Mouse (Mus musculus) embryonic facial prominence, embryonic 12.5 days (tissue): ENCODE results near the gene Gng7. TPM values are rescaled to one million over a fixed set of nuclear protein-coding genes. Genes with fewer than 3 reads are reported as not detected.
"Not testable (repeated sequence)": the region's sequence is repeated elsewhere in the genome, so short reads cannot be mapped to it uniquely, and the experiment has no call there.

Experiments
- ATAC-seq: fragments of 200-750 bp; cut with Nextera tagmentation; 2 replicates; pipeline ENCODE4 v1.8.0; 2017; ENCODE audit not compliant: insufficient number of reproducible peaks, insufficient read depth, low FRiP score, low TSS enrichment
- H3K27ac ChIP-seq: fragments of 300-500 bp; sonication (generic); 2 replicates; pipeline ENCODE4 v1.5.1; 2016; ENCODE audit warnings: mild to moderate bottlenecking
- H3K27me3 ChIP-seq: fragments of 300-500 bp; sonication (generic); 2 replicates; pipeline ENCODE4 v1.6.1; 2016; ENCODE audit warnings: mild to moderate bottlenecking, moderate library complexity
- H3K36me3 ChIP-seq: fragments of 300-500 bp; sonication (generic); 2 replicates; pipeline ENCODE4 v1.6.1; 2016; ENCODE audit warnings: mild to moderate bottlenecking
- H3K4me1 ChIP-seq: fragments of 300-500 bp; sonication (generic); 2 replicates; pipeline ENCODE4 v1.6.1; 2016
- H3K4me2 ChIP-seq: fragments of 300-500 bp; sonication (generic); replicated peaks from 2 replicates; pipeline ENCODE4 v1.6.1; 2016; ENCODE audit warnings: mild to moderate bottlenecking, moderate library complexity
- H3K4me3 ChIP-seq: fragments of 300-500 bp; sonication (generic); 2 replicates; pipeline ENCODE4 v1.5.1; 2016; ENCODE audit warnings: mild to moderate bottlenecking
- H3K9ac ChIP-seq: fragments of 300-500 bp; sonication (generic); 2 replicates; pipeline ENCODE4 v1.6.1; 2016; ENCODE audit warnings: mild to moderate bottlenecking, moderate library complexity
- H3K9me3 ChIP-seq: fragments of 300-500 bp; sonication (generic); 2 replicates; pipeline ENCODE4 v1.6.1; 2016; ENCODE audit warnings: mild to moderate bottlenecking, moderate library complexity
- WGBS: fragments of 180-500 bp; shearing (Covaris S2); methylation state at CpG from one replicate; pipeline ENCODE4 v1.1.7; 2016; 5-methylcytosine and 5-hydroxymethylcytosine counted together
- polyA plus RNA-seq: library from polyadenylated mRNA; unstranded; fragments of >200 nt; fragmentation: Nextera tagmentation; extraction: Ambion mirVana; gene quantifications from 2 replicates; pipeline ENCODE4 v1.2.1, GENCODE M21; 2016

The Gng7 gene
- polyA plus RNA-seq, 1 experiment from 2014 or later = 11.0 TPM

DNA sequence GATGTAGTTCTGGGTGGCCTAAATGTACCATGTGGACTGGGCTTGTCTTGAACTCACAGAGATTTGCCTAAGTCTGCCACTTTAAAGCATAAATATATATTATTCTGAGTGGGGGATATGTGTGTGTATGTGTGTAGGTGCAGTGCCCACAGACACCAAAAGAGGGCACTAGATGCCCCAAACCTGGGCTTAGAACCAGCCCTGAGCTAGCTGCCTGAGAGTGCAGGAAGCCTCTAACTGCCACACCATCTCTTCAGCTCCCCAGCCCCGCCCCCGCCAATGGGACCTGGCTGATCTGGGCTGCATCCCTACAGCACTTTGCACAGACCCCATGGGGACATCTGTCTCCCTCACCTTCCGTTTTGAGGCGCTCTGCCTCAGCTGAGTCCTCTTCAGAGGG lies 35.9 kb upstream of the Gng7 start:
- H3K27ac ChIP-seq = no peak overlapping the region
- no peaks in the 10 kb centered on the region for H3K9me3 ChIP-seq
- H3K4me2 ChIP-seq = no peak overlapping the region
- H3K27me3 ChIP-seq = no peaks in the 10 kb centered on the region
- 86% methylated on average over 4 of the region's 4 CpGs for WGBS
- peaks cover 71% of the 10 kb centered on the region for H3K36me3 ChIP-seq
- H3K9ac ChIP-seq = no peak overlapping the region
- H3K4me3 ChIP-seq = no peak overlapping the region
- no peak for ATAC-seq
- H3K4me1 ChIP-seq = no peaks in the 10 kb centered on the region

- 90% methylated on average over 14 of the region's 14 CpGs for WGBS
- not testable (repeated sequence) for H3K4me1 ChIP-seq, H3K4me2 ChIP-seq, H3K27me3 ChIP-seq, H3K27ac ChIP-seq, H3K9ac ChIP-seq, ATAC-seq, H3K9me3 ChIP-seq, H3K4me3 ChIP-seq
- peaks cover 76% of the 10 kb centered on the region for H3K36me3 ChIP-seq
Observed at GRCm38 (mm10) chr10:81045246-81045645, 30.5 kb upstream of the Gng7 start.

DNA sequence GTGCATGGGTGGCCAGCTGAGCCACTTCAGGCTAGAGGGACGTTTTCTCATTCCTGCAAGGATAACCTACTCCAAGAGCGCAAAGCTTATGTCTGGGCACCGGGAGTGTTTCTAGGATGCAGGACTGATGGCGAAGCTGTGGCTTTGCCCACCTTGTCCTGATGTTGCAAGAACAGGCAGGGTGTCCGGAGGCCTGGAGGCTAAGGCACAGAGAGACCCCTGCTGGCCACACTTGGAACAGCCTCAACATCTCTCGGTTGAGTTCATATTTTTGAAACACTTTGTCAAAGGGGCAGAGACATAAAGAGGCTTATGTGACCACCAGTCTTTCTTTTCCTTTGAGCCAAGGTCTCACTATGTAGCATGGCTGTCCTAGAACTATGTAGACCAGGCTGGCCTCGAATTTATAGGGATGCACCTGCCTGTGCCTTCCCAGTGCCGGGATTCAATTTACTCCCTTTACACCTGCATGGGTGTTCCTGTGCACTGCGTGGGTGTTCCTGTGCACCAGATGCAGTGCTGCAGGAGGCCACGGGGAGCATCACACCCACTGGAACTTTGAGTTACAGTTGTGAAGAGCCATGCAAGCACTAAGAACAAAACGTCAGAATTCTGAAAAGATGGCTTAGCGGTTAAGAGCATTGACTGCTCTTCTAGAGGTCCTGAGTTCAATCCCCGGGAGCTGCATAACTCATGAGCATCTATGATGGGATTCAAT lies 26.9 kb upstream of the Gng7 start:
- 33% methylated on average over 13 of the region's 13 CpGs for WGBS
- Histone ChIP-seq H3K27me3 (no peaks in the 10 kb centered on the region), H3K36me3 (peaks cover 39% of the 10 kb centered on the region), H3K4me2 (no peak overlapping the region), H3K4me1 (no peaks in the 10 kb centered on the region), H3K9ac (no peak overlapping the region), H3K4me3 (no peak overlapping the region), H3K9me3 (no peaks in the 10 kb centered on the region), H3K27ac (no peak overlapping the region)
- ATAC-seq = no peak

- Histone ChIP-seq H3K9me3 (no peaks in the 10 kb centered on the region), H3K4me2 (peak within 1 kb of the TSS; percentile 53), H3K36me3 (peaks cover 16% of the 10 kb centered on the region), H3K4me1 (no peaks in the 10 kb centered on the region), H3K9ac (peak within 1 kb of the TSS; percentile 60), H3K4me3 (peak within 1 kb of the TSS; percentile 78), H3K27me3 (no peaks in the 10 kb centered on the region), H3K27ac (no peak within 1 kb of the TSS)
- under 1% methylated on average over 35 of the region's 35 CpGs for WGBS
- peak; percentile 97 for ATAC-seq
Observed at GRCm38 (mm10) chr10:81036988-81037580, 22.3 kb upstream of the Gng7 start, which contains the start of gene Slc39a3. Slc39a3 (minus strand) TSS chr10:81037426.

DNA sequence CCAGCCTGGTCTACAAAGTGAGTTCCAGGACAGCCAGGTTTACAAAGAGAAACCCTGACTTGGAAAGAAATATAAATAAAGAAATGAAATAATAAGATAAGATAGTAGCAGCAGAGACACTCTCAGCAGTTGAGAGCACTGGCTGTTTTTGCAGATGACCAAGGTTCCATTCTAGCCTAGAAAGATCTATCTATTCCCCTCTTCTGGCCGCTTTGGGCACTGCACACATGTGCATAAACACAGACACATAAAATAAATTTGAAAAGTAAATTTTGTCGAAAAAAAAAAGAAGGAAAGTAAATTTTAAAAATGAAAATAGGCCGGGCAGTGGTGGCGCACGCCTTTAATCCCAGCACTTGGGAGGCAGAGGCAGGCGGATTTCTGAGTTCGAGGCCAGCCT lies 21.5 kb upstream of the Gng7 start:
- WGBS = 73% methylated on average over 7 of the region's 7 CpGs
- ATAC-seq = no peak
- H3K9ac ChIP-seq = no peak overlapping the region

GRCm38 (mm10) chr10:81033586-81033985 lies 18.8 kb upstream of the Gng7 start:
- Histone ChIP-seq H3K36me3 (peaks cover 34% of the 10 kb centered on the region), H3K4me2 (no peak overlapping the region), H3K9ac (no peak overlapping the region), H3K4me3 (no peak overlapping the region), H3K4me1 (no peaks in the 10 kb centered on the region), H3K27ac (no peak overlapping the region), H3K9me3 (no peaks in the 10 kb centered on the region), H3K27me3 (no peaks in the 10 kb centered on the region)
- 78% methylated on average over 10 of the region's 10 CpGs for WGBS
- ATAC-seq = no peak

More for the DNA sequence above, 21.5 kb upstream of the Gng7 start:
- H3K9me3 ChIP-seq = no peaks in the 10 kb centered on the region
- no peak overlapping the region for H3K4me2 ChIP-seq
- no peak overlapping the region for H3K4me3 ChIP-seq
- H3K27ac ChIP-seq = no peak overlapping the region
- no peaks in the 10 kb centered on the region for H3K27me3 ChIP-seq
- no peaks in the 10 kb centered on the region for H3K4me1 ChIP-seq
- H3K36me3 ChIP-seq = peaks cover 22% of the 10 kb centered on the region

GRCm38 (mm10) chr10:81029031-81029430 lies 14.3 kb upstream of the Gng7 start:
- 72% methylated on average over 10 of the region's 10 CpGs for WGBS
- no peak for ATAC-seq

DNA sequence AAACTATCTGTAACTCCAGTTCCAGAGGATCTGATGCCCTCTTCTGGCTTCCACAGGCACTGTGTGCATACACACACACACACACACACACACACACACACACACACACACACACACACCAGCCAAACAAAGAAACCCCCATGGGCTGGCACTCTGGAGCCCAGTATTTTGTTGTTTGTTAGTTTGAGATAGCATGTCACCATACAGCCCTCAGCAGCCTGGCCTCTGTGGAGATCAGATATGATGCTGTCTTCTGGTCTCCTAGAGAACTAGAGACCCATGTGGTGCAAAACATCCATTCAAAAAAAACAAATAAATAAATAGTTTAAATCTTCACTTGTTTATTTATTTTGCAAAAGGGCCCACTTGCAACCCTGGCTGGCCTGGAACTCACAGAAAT lies 13.5 kb upstream of the Gng7 start:
- no peak overlapping the region for H3K4me3 ChIP-seq
- H3K27me3 ChIP-seq = peaks cover 23% of the 10 kb centered on the region
- H3K9ac ChIP-seq = no peak overlapping the region
- no peak overlapping the region for H3K27ac ChIP-seq
- H3K36me3 ChIP-seq = peaks cover 27% of the 10 kb centered on the region
- peaks cover 5% of the 10 kb centered on the region; the same call in 1 of the 2 replicates for H3K4me1 ChIP-seq
- no peaks in the 10 kb centered on the region for H3K9me3 ChIP-seq
- no peak overlapping the region for H3K4me2 ChIP-seq
- ATAC-seq = no peak

More at GRCm38 (mm10) chr10:81029031-81029430, 14.3 kb upstream of the Gng7 start:
- Histone ChIP-seq H3K27me3 (peaks cover 16% of the 10 kb centered on the region), H3K9me3 (no peaks in the 10 kb centered on the region), H3K4me1 (peaks cover 5% of the 10 kb centered on the region; the same call in 1 of the 2 replicates), H3K27ac (no peak overlapping the region), H3K4me2 (no peak overlapping the region), H3K4me3 (no peak overlapping the region), H3K9ac (no peak overlapping the region), H3K36me3 (peaks cover 34% of the 10 kb centered on the region)

- no peak for ATAC-seq
- H3K27me3 ChIP-seq = peaks cover 29% of the 10 kb centered on the region
- WGBS = 51% methylated on average over 4 of the region's 4 CpGs
- H3K9ac ChIP-seq = no peak overlapping the region
- H3K4me2 ChIP-seq = no peak overlapping the region
- no peak overlapping the region for H3K4me3 ChIP-seq
- no peak overlapping the region for H3K27ac ChIP-seq
- H3K4me1 ChIP-seq = peaks cover 5% of the 10 kb centered on the region; the same call in 1 of the 2 replicates
- no peaks in the 10 kb centered on the region for H3K9me3 ChIP-seq
- peaks cover 20% of the 10 kb centered on the region for H3K36me3 ChIP-seq
Observed at GRCm38 (mm10) chr10:81027331-81027730, 12.6 kb upstream of the Gng7 start.

- H3K4me2 ChIP-seq = no peak overlapping the region
- no peaks in the 10 kb centered on the region for H3K9me3 ChIP-seq
- H3K36me3 ChIP-seq = peaks cover 17% of the 10 kb centered on the region
- no peak overlapping the region for H3K27ac ChIP-seq
- no peak overlapping the region for H3K9ac ChIP-seq
- no peak for ATAC-seq
- no peak overlapping the region for H3K4me3 ChIP-seq
- peaks cover 34% of the 10 kb centered on the region for H3K27me3 ChIP-seq
- peaks cover 5% of the 10 kb centered on the region; the same call in 1 of the 2 replicates for H3K4me1 ChIP-seq
- 94% methylated on average over 5 of the region's 5 CpGs for WGBS
Observed at GRCm38 (mm10) chr10:81026857-81027256, 12.1 kb upstream of the Gng7 start.

- Histone ChIP-seq H3K9ac (peak within 1 kb of the TSS; percentile 37), H3K36me3 (peaks cover 6% of the 10 kb centered on the region; the same call in 1 of the 2 replicates), H3K9me3 (no peaks in the 10 kb centered on the region), H3K4me2 (peak within 1 kb of the TSS; percentile 56), H3K27ac (no peak within 1 kb of the TSS), H3K4me3 (peak within 1 kb of the TSS; percentile 30), H3K4me1 (peaks cover 5% of the 10 kb centered on the region; the same call in 1 of the 2 replicates), H3K27me3 (peaks cover 44% of the 10 kb centered on the region)
- 49% methylated on average over 12 of the region's 12 CpGs for WGBS
- no peak for ATAC-seq
Observed at GRCm38 (mm10) chr10:81025639-81026275, 11.0 kb upstream of the Gng7 start, which contains the start of gene Diras1. Diras1 (minus strand) TSS chr10:81025662.
